Mouse (Mus musculus) c-Kit-negative CD71-positive TER-119-positive erythroid progenitor cells, embryonic 14.5 days (primary cell): ENCODE results near the gene Zfp605.
A peak's percentile ranks its signal among the peaks of the same experiment; 100 is the strongest.
"Not testable (repeated sequence)": the region's sequence is repeated elsewhere in the genome, so short reads cannot be mapped to it uniquely, and the experiment has no call there.

Experiments
- DNase-seq: peaks from one replicate; pipeline ENCODE4 v3.0.0-alpha.2; 2013; ENCODE audit warnings: low read depth, low spot score

Zfp605 gene

DNA sequence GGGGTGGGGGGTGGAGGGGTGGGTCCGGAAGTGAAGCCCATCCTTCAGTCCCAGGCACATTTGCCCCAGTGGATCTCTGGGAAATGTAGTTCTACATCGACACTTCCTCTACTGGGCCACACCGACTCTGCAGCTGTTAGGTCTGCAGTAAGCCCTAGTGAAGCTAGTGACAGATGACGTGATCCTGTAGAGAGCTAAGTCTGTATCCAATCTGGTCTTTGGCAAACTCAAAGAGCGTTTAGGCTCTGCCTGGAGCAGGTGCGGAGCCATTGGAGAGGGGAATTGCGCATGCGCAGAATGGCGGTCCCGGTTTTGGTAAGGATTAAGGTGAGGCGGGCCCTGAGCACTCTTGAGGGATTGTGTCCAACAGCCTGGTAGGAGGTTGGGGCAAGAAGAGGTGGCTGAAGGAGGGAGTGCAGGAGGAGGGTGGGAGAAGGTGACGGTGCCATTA lies at the start of gene Zfp605:
Zfp605 (plus strand) TSS at position 102 of the 451 bp plus-strand sequence.
- DNase-seq = peak; percentile 69

DNA sequence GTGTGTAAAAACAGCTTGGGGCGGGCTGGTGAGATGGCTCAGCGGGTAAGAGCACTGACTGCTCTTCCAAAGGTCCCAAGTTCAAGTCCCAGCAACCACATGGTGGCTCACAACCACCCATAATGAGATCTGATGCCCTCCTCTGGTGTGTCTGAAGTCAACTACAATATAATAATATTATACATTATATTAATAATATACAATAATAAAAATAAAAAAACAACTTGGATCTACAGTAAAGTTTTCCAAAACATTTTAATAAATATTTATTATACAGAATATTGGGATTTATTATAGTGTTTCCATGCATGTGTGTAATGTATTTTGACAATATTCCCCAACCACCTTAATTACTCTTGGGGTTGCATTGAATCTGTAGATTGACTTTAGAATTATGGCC lies 37.5 kb upstream of the Zfp605 start, which contains the start of gene Gm17655:
Gm17655 (minus strand) TSS at position 101 of the 400 bp plus-strand sequence.
- DNase-seq = not testable (repeated sequence)

DNA sequence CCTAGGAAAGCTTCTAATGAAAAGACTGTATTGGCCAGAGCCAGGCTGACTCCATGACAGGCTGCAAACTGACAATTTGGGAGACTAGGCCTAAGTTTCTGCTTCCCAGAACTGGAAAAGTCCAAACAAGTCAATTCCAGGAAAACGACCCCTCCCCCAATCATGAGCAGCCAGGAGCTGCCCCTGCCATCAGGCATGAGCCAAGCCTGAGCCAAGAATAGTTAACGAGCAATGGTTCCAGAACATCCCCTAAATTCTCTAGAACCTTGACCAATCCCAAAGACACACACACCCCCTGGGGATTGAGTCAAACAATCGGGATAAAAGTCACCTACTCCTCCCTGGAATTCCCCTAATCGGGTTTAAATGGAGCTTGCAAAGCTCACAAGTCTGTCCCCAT lies 26.9 kb upstream of the Zfp605 start:
- DNase-seq = no peak

DNA sequence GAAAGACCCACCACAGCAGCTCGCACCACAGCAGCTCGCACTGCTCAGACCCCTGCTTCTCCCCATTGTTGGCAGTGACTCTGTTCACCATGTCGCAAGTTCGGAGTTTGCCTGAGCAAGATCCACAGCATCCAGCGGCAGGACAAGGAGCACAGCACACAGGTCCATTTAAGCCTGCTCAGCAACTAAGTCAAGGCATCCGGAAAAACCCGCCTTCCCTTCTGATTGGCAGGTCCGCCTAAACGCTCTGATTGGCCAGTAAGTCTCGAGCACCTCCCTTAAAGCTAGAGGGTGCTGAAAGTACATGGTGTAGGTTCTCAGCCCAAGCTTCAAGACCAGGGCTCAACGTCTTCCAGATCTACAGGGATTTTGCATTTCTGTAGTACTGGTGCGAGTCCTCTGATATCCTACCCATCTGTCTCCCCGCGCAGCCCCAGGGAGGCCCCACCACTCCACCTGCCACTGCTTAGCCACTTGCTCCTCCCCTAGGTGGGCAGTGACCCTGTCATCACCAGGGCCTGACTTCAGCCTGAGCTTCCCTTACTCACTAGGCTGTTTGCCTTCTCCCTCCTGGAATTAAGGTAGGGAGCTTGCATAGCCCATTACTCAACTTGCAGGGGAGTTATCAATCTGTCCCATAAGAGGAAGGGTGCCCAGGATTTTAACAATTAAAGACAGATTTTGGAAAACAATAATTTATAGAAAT lies 23.6 kb upstream of the Zfp605 start:
- DNase-seq = no peak

DNA sequence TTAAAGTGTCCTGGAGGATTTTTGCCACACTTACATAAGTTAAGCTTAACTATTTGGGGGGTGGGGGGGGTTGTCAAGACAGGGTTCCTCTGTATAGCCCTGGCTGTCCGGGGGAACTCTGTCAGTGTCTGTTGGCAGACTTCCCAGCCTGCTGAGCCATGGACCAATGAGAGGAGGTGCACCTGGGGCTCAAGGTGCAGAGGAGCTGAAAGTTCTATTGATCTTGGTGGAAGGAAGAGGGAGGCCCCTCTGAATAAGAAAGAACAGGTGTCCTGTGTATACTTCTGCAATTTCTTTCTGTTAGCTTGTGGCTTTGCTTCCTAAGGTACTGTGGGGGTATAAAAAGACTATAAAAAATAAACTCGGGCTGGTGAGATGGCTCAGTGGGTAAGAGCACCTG lies 18.3 kb upstream of the Zfp605 start:
- no peak for DNase-seq

DNA sequence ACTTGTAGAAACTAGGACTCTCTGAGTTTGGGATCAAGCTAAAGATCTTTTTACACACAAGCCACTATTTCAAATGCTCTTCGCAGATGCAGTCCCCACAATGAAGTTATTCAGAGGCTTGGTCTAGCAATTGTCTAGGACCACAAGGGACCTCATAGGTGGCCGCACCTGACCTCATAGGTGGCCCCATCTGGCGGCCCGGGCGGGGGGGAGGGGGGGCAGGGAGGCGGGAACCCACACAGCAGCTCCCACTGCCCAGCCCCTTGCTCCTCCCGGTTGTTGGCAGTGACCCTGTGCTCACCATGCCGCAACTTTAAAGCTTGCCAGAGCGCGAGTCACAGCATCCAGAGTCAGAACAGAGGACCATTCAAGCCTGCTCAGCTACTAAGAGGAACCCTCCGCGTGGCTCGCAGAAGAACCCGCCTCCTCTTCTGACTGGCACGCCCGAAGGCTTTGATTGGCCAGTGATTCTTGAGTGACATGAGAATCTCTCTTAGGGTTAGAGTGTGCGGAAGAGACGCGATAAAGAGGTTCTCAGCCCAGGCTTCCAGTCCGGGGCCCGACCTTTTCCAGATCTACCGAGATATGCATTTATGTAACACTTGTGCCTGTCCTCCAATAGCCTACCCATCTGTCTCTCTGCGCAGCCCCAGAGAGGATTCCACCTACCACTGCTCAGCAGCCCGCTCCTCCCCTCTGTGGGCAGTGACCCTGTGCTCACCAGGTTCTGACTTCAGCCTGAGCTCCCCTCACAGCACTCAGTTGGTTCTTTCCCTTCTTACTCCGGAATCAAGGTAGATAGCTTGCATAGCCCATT lies 15.7 kb upstream of the Zfp605 start, which contains the start of gene Gm35315:
Gm35315 (minus strand) TSS at position 391 of the 817 bp plus-strand sequence.
- peak; percentile 75 for DNase-seq

DNA sequence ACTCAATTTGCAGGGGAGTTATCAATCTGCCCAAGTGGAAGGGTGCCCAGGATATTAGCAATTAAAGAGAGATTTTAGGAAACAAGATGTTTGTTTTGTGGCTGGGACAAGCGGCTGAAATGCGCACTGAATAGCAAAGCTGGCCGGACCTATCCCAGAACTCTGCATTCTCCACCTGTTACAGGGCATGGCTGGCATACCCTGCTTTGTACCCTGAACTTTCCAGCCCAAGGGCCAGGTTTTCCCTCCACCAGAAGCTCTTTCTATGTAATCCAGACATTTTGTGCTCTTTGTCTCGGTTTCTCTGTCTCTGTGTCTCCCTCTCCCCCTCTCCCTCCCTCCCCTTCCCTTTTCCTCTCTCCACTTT lies 15.1 kb upstream of the Zfp605 start:
- DNase-seq = no peak

DNA sequence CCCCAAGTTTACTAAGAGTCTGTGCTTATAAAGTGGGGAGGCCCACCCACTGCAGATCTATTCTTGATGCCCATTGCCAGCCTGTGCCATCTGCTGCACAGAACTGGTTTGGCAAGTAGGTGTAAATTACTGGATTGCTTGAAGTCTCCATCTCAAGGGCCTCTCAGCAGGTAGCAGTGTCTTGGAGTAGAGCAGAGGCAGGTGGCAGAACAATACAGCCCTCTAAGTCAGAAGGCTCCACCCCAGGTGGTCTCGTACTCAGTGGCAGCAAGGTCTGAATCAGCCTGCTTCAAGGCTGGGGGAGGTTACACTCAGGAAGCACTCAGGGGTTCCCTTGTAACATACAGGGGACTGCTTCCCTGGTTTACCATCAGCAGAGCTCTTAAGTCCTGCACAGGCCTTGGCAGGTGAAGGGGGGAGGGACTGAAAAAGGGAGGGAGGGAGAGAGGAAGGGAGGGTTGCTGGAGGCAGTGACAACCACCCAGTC lies 10.9 kb upstream of the Zfp605 start:
- DNase-seq = no peak

DNA sequence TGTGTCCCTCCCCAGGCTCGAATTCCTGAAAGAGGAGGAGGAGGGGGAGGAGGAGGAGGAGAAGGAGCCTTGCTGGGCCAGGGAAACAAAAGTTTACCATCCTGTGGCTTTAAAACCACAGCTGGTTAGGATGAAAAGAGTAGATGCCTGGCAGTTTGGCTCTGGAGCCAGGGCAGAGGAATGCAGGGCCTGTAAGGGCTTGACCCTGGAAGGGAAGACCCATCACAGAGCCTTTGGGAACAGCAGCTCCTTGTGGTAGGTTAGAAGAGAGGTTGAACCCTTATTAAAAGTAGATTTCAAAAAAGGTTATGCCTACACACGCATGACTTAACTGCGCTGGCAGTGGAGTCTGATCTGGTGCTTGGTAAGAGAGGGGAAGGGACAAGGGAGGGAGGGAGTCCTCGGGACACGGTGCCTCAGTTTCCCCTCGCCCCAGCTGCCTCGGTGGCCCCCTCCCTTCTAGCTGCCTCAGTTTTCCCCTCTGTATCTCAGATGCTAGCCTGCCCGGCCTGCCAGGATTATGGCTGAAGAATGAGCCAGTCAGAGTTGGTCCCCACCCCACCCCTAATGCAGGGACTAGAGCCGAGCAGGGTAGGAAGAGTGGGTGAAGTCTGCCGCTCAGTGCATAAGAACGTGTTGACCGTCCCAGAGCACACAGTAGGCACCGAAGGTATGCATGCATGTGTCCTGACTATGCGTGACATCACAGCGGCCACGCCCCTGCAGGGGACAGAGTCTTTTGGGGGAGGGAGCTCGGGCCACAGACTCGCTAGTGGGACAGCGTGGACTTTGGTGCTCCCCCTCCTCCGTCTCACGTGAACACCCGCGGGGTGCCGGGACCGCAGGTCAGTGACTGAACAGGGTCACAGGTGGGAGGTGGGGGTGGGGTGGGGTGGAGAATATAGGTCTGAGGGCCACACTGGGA lies 10.0 kb upstream of the Zfp605 start, which contains the start of gene Plcxd1:
Plcxd1 (plus strand) TSS at position 314 of the 925 bp plus-strand sequence.
- DNase-seq = no peak

DNA sequence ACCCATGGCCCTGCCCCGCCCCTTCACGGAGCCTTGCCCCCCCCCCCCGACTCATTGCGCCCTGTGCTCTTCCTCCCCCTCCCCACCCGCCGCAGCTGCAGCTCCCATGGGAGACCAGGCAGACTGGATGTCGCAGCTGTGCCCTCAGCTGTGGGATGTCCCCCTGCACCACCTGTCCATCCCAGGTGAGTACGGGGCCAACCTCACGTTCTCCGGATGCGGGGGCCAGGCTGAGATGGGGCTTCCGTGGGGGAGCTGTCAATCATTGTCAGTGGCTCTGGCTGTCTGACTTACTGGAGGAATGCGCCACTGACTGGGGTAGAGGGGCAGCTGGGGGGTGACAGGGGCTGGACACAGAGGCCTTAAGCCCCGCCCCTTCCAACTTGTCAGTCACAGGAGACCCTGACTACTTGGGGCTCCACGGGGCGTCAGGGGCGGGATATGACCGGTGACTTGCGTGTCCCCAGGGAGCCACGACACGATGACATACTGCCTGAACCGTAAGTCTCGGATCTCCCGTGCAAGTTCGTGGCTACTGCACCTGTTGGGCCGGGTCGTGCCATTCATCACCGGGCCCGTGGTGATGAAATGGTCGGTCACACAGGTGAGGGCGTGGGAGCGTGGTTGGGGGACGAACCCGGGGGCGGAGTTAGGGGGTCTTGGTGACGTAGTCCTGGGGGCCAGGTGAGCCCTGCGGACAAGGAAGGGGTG lies 8.8 kb upstream of the Zfp605 start:
- no peak for DNase-seq

DNA sequence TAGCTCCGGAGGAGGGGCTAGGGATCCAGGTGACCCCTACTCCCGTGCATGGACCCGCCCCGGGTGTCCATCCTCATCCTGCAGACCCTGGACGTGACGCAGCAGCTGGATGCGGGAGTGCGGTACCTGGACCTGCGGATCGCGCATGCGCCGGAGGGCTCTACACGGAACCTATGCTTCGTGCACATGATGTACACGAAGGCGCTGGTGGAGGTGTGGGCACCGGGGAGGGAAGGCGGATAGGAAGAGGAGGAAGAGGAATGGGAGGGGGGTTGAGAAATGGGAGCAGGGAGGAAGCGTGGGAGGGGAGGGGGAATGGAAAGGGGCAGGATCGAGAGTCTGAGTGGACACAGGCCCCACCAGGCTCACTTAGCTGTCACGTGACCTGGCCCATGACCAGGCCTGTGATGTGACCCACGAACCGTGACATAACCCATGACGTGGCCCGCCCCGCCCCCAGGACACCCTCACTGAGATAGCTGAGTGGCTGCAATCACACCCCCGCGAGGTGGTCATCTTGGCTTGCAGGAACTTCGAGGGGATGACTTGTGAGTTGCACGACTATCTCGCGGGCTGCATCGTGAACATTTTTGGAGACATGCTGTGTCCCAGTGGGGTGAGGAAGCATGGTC lies 8.1 kb upstream of the Zfp605 start:
- DNase-seq = no peak

DNA sequence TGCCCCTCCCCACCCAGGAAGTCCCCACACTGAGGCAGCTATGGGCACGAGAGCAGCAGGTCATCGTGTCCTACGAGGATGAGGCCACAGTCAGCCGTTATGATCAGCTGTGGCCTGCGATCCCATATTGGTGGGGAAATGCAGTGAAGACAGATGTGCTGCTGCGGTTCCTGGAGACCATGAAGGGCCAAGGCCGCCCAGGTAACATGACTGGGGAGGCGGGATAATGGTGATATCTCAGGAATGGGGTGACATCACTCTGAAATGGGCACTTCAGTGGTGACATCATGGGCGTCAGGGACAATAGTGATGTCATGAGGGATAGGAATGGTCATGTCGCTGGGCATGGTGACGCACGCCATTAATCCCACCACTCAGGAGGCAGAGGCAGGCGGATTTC lies 7.5 kb upstream of the Zfp605 start:
- no peak for DNase-seq

DNA sequence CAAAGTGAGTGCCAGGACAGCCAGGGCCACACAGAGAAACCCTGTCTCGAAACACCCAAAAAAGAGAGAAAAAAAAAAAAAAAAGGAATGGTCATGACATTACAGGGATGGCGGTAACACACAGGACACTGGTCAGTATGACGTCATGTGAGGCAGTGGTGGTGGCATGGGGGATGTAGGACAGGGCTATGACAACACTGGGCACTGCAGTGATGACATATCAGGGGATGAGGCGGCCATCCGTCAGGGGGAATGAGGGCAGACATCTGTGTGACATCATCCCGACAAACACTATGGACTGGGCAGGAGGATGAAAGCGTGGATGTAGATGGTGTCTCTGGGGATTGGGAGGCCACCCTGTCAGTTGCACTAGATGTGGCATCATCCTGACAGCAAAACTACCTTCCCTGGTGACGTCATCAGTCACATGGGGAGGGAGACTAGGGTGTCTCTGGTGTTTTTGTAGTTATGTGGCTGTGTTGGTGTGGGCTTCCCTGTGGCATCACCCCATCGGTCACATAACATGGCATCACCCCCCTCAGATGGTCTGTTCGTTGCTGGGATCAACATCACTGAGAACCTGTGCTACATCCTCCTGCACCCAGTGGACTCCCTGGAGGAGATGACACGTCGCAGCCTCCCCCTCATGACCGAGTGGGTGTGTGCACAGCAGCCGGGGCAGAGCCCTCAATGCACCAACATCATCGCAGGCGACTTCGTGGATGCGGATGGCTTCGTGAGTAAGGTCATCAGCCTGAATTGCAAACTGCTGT lies 6.9 kb upstream of the Zfp605 start:
- DNase-seq = no peak

DNA sequence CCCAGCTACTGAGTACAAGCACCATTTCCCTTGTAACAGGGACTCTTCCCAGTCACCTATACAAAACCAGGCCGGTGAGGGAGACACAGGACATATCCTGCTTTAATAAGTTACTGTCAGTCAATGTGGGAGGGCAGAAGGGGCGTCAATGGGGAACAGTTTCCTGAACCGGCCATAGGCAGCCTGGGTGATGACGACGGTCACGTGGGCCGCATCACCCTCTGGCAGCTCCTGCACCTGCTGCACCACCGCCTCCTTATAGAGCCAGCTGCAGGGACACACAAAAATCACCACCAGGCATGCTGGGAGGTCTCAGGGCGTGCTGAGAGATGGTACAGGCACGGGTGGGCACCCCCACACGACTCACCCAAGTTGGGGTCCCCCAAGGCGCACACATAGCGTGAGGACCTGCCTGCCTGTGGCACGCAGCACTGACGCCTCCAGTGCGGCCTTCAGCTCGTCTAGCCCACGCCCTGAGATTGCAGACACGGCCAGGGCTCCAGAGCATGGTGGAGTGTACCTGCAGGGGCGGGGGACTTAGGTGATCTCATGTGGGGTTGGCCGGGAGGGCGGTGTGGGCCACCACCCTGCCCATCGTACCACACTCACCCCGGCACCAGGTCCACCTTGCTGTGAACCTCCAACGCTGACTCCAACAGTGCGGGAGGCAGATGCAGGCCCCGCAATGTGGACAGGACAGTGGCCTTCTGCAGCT lies 5.8 kb upstream of the Zfp605 start:
- no peak for DNase-seq

DNA sequence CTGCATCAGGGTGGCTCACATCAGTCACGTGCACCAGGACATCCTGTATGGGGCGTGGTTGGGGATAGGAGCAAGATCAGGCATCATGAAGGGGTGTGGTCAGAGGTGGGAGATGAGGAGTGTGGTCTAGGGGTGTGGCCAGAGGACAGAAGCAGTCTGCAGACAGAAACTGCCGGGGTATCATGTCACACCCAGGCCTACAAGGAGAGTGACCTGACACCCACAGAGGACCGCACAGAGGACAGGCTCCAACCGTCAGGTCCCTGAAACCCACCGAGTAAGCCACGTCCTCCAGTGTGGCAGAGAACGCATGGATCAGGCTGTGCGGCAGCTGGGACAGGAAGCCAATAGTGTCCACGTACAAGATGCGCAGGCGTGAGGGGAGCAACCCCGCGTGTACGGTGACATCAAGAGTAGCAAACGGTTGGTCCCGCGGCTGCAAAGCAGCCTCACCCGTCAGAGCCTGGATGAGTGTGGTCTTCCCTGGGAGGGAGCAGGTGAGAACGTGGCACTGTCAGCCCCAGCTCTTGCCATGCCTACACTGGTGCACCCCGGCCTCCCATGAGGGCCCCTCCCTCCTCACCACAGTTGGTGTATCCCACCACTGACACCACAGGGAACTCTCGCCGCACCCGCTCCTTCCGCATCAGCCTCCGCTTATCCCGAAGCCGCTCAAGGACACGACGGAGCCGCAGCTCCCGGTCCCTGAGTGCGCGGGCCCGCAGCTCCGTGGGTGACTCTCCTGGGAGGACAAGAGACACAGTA lies 5.1 kb upstream of the Zfp605 start:
- no peak for DNase-seq

DNA sequence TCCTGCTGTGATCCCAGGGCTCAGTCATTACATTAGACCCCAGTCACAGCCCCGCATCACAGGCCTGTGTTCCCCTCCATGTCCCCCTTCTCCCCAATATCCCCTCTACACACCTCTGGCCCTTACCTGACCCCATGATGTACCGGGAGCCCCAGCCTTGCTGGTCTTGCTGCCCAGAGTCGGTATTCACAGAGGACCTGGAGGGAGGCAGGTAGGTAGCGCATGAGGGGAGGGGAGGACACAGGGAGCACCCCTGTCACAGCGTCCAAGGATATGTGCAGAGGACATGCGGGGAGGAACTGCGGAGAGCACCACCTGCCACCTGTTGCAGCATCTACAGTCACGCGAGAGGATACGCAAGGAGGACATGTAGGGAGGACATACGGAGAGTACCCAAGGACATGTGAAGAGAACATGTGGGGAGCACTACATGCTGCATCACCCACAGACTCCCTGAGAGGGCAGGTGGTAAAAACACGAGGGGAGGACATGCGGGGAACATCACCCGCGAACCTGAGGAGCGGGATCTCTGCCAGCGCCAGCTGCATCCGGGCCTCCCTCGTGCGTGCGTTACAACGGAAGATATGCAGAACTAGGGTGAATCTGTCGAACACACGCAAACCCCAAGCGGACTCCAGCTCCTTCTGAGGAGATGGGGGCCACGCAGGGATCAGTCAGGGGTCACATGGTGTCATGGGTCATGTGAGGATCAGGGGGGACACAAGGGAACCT lies 3.6 kb upstream of the Zfp605 start:
- no peak for DNase-seq

DNA sequence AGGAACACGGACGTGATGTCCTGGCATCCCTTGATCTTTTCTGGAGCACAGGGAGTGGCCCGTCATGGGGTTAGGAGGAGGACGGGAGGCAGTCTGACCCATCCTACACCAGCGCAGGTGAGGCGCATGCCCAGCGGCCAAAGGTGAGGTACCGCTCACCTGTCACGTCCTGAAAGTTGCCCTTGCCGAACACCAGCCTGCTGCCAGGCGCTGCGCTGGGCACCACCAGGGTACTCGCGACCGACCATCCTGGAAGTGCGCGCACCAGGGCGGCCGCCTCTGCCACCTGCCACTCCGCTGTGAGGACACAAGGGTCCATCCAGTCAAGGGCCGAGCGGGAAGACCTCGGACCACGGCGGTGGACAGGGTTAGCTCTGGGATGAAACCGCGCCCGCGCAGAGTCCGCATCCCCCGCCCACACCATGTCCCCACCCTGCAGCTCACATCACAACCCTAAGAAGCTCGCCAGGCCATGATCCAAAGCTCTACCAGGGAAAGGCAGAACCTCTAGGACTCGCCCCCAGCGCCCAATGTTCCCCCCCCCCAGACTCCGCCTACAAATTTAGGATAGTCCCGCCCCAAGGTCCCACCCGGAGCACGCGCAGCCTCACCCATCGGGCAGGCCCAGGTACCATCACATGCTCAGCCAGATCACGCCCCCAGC lies 2.9 kb upstream of the Zfp605 start:
- no peak for DNase-seq
